Mouse (Mus musculus) cerebellum, postnatal 10 days (tissue): Measurements from ENCODE around the gene Dcst1.

ENCODE experiments used
- DNase-seq, 2 experiments: peaks; one replicate each; pipeline ENCODE4 v3.0.0; 2021; ENCODE audit warnings: mixed read lengths in 2 of 2

Gene Dcst1

GRCm38 (mm10) chr3:89305551-89306325 lies 59.3 kb downstream of the Dcst1 start:
- DNase-seq = no peak

- DNase-seq = no peak
Observed at GRCm38 (mm10) chr3:89305105-89305504, 59.9 kb downstream of the Dcst1 start.

GRCm38 (mm10) chr3:89304440-89304839 lies 60.6 kb downstream of the Dcst1 start:
- DNase-seq = no peak

GRCm38 (mm10) chr3:89300514-89300913 lies 64.5 kb downstream of the Dcst1 start:
- DNase-seq = no peak
